In genomic region chr6:100490920-100491712, GRCm38 (mm10) we compare ENCODE assay signal across 20 mouse cellular contexts.
"Had no signal": no experiment of that assay in that cellular context is flagged by ENCODE, and none has a peak within 500 bp of the region (broad histone marks: within the 10 kb centered on the region; RNA-seq: fewer than 3 reads in every experiment).

No protein-coding gene starts in this region.

- H3K36me3 ChIP-seq: limb, embryonic 13.5 days; liver, embryonic 15.5 days; midbrain, embryonic 15.5 days; neural tube, embryonic 12.5 days; neural tube, embryonic 15.5 days; stomach, embryonic 15.5 days had no signal

- H3K4me1 ChIP-seq: limb, embryonic 13.5 days; liver, embryonic 15.5 days; stomach, embryonic 15.5 days had no signal

- H3K9me3 ChIP-seq: liver, embryonic 15.5 days; midbrain, embryonic 15.5 days; neural tube, embryonic 15.5 days; stomach, embryonic 15.5 days had no signal

- H3K4me2 ChIP-seq: limb, embryonic 13.5 days; liver, embryonic 15.5 days; midbrain, embryonic 11.5 days; midbrain, embryonic 15.5 days; neural tube, embryonic 12.5 days; neural tube, embryonic 15.5 days; stomach, embryonic 15.5 days had no signal

- DNase-seq: kidney, adult 18-20 months; kidney, adult 9 months; kidney, postnatal 25 days; layer of hippocampus, postnatal 36 days; left cerebral cortex, postnatal 4 days; lung, adult 2 months; lung, postnatal 14 days; lung, postnatal 4 days; retina, postnatal 1 day; right cerebral cortex, postnatal 25 days; spleen, adult 18-20 months; thymus, postnatal 25 days had no signal

- H3K9ac ChIP-seq: limb, embryonic 13.5 days; liver, embryonic 15.5 days; midbrain, embryonic 15.5 days; neural tube, embryonic 12.5 days; neural tube, embryonic 15.5 days; stomach, embryonic 15.5 days had no signal

- H3K4me3 ChIP-seq: left cerebral cortex, adult 2 months; limb, embryonic 13.5 days; liver, embryonic 15.5 days; midbrain, embryonic 15.5 days; neural tube, embryonic 12.5 days; neural tube, embryonic 15.5 days; stomach, embryonic 15.5 days had no signal

- H3K27me3 ChIP-seq: limb, embryonic 13.5 days; liver, embryonic 15.5 days; neural tube, embryonic 12.5 days; neural tube, embryonic 15.5 days; stomach, embryonic 15.5 days had no signal

- ATAC-seq: midbrain, embryonic 15.5 days had no signal

- H3K27ac ChIP-seq: left cerebral cortex, adult 2 months; limb, embryonic 13.5 days; liver, embryonic 15.5 days; midbrain, embryonic 15.5 days; neural tube, embryonic 12.5 days; neural tube, embryonic 15.5 days; stomach, embryonic 15.5 days had no signal
